Mouse (Mus musculus): Measurements from ENCODE around the gene Vps13d. TPM values are rescaled to one million over a fixed set of nuclear protein-coding genes. Genes with fewer than 3 reads are reported as not detected.

The Vps13d gene
- polyA plus RNA-seq, 1 experiment from 2014 or later, result 3.5 TPM

DNA sequence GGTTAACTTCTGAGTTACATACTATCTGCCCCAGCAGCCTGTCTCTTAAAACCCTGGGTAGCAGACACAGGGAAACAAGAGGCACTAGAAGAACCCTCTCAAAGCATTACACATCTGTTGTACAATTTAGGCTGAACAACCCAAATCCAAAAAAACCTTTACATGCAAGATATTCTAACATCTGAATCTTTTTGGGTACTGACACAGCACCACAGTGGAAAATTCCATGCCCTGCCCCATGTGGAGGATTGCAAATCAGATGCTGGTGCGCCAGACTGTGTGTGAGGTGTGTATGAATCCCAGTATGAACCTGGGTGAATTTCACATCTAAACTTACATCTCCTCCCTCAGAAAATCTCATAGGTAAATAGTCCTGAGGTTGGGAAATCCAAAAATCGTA is 174.4 kb downstream of the Vps13d start:
- H3K27ac ChIP-seq, result no peak overlapping the region
- 88% methylated on average over 2 of the region's 2 CpGs for WGBS (ENCODE audit: insufficient replicate concordance)

DNA sequence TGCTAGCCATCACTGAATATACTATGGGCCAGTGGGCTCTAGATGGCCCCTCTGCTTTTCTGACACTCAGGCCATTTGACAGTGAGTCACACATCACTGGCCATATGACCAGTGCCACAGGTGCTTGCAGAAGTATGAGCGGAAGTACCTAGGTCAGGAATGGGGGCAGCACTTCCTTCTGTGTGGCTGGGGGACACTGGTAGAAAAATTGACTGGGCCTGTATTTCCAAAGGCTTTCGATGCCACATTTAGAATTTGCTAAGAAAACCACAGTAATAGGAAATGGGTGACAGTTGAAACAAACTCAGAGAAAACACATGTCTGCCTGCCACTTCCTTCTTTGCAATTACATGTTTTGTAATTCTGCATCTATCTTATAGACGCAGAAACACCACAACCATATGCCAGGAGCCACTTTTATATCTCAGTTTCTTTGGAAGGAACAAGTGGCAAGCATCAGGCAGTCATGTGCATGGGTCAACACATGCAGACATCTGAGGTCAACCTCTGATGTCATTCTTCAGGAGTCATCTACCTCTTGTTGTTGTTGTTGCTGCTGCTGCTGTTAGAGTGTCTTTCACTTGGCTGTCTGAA is 175.6 kb downstream of the Vps13d start:
- Histone ChIP-seq H3K36me3 (peaks cover 44% of the 10 kb centered on the region), H3K4me1 (peaks cover 37% of the 10 kb centered on the region), H3K27me3 (replicated peaks) (no peaks in the 10 kb centered on the region), H3K9me3 (replicated peaks) (no peaks in the 10 kb centered on the region), H3K27ac (0 out of 2 replicates have a peak overlapping the region, but pooled peaks have one; percentile 2), H3K4me3 (no peak overlapping the region), H3K9ac (no peak overlapping the region), H3K4me2 (no peak overlapping the region)
- no peak for ATAC-seq
- 52% methylated on average over 3 of the region's 3 CpGs for WGBS (ENCODE audit: insufficient replicate concordance)

More for the DNA sequence above, 174.4 kb downstream of the Vps13d start:
- H3K9ac ChIP-seq, result no peak overlapping the region
- no peaks in the 10 kb centered on the region for H3K27me3 ChIP-seq (replicated peaks)
- H3K4me1 ChIP-seq, result peaks cover 43% of the 10 kb centered on the region
- peaks cover 33% of the 10 kb centered on the region for H3K36me3 ChIP-seq
- H3K4me3 ChIP-seq, result no peak overlapping the region
- H3K9me3 ChIP-seq (replicated peaks), result no peaks in the 10 kb centered on the region
- no peak for ATAC-seq
- H3K4me2 ChIP-seq, result no peak overlapping the region

DNA sequence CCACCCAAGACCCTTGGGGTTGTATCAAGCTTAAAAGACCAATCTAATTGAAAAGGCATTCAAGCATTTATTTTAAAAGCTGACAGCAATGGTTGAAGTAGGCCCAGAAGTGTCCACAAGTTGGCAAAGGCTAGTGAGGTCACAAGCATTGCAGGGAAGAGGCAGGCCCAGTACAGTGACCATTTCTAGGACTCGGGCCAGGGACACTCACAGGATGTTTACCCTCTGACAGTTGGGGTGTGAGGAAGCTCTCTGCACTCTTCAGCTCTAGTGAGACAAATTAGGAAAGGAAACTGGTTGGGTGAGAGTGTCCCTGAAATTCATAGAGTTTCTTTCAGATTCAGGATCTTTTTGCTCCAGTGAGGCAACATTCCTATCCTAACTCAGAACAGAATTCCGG is 177.1 kb downstream of the Vps13d start:
- peaks cover 23% of the 10 kb centered on the region for H3K4me1 ChIP-seq
- 66% methylated on average over 2 of the region's 2 CpGs for WGBS (ENCODE audit: insufficient replicate concordance)
- 0 out of 2 replicates have a peak overlapping the region, but pooled peaks have one; percentile 18 for H3K27ac ChIP-seq

DNA sequence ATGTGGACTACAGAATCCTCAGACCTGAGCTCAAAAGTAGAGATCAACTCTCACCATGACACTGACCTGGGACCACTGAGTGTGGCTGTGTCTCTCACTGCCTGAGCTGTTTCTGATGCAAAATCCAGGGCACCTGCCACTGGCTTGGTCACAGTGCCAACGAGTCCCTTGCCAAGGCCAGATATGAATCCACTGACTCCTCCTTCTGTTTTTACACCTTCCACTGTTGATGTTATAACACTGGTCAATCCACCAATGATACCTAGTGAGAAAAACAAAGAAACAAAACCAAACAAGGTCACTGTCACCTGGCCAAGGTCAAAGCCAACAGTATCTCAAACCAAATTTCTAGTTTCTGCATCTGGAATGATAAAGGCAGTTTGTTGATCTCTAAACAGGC is 178.1 kb downstream of the Vps13d start:
- H3K4me3 ChIP-seq, result no peak overlapping the region
- no peaks in the 10 kb centered on the region for H3K27me3 ChIP-seq (replicated peaks)
- peaks cover 54% of the 10 kb centered on the region for H3K36me3 ChIP-seq
- WGBS (ENCODE audit: insufficient replicate concordance), result 85% methylated on average over 1 of the region's 1 CpGs
- H3K9ac ChIP-seq, result no peak overlapping the region
- no peak overlapping the region for H3K4me2 ChIP-seq
- peaks cover 13% of the 10 kb centered on the region; the same call in 1 of the 2 replicates for H3K4me1 ChIP-seq
- H3K27ac ChIP-seq, result no peak overlapping the region
- no peaks in the 10 kb centered on the region for H3K9me3 ChIP-seq (replicated peaks)
- no peak for ATAC-seq

More for the DNA sequence above, 177.1 kb downstream of the Vps13d start:
- no peak overlapping the region for H3K4me2 ChIP-seq
- no peak overlapping the region for H3K9ac ChIP-seq
- H3K4me3 ChIP-seq, result no peak overlapping the region
- peaks cover 50% of the 10 kb centered on the region for H3K36me3 ChIP-seq
- H3K27me3 ChIP-seq (replicated peaks), result no peaks in the 10 kb centered on the region
- no peak for ATAC-seq
- H3K9me3 ChIP-seq (replicated peaks), result no peaks in the 10 kb centered on the region

DNA sequence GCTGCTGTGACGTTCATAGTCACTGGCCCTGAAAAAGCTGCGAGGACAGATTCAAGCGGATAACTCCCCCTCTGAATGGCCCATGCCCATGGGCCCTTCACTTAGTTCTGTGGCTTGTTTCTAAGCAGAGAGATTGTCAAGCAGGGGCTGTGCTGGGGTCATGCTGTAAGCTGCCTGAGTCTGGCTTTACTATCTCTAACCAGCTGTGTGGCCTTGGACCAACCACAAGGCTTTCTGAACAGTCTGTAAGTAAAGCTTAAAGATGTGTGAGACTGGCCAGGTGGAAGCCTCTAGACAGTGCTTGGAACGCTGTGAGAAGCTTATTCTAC is 180.2 kb downstream of the Vps13d start:
- ATAC-seq, result no peak
- no peak overlapping the region for H3K27ac ChIP-seq
- no peak overlapping the region for H3K9ac ChIP-seq
- no peak overlapping the region for H3K4me3 ChIP-seq
- WGBS (ENCODE audit: insufficient replicate concordance), result 86% methylated on average over 4 of the region's 4 CpGs
- no peaks in the 10 kb centered on the region for H3K9me3 ChIP-seq (replicated peaks)
- peaks cover 50% of the 10 kb centered on the region for H3K36me3 ChIP-seq
- H3K27me3 ChIP-seq (replicated peaks), result no peaks in the 10 kb centered on the region
- H3K4me2 ChIP-seq, result no peak overlapping the region
- H3K4me1 ChIP-seq, result peaks cover 11% of the 10 kb centered on the region; the same call in 1 of the 2 replicates

DNA sequence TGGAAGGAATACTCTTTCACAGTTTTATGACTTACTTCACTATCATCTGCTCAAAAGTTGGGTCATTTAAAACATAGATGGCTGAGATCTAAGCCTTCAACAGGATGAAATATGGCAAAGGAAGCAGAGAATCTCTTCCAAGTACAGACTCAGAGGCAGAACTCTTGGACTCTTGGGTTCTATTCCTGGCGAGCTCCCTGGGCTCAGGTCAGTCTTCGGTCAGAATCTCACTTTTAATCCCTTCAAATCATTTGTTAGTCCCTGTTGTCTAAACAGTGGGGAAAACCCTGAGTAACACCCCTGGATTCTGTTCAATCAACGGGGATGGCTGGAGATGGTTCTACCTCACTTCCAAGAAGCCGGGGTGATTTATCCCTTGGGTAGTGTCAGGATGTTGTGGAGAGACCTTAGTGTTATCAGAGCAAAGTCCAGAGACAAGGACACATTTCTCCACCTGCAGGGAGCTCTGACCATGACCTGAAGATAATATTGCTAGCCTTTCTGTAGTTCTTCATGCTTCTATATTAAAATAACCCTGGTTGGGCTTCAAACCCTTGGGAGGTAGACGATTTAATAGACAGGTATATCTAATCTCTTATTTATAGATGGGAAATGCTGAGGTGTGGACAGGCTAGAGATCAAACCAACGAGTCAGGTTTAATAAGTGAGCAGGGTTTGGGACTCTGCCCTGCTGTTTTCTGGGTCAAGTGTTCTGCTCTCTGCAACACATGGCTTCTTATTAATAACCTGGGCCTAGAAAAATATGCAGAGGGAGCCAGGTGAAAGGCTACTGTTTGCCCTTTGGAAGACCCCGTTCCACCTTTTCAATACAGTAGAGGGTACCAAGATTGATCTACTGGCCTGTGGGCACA is 180.8 kb downstream of the Vps13d start:
- no peaks in the 10 kb centered on the region for H3K9me3 ChIP-seq (replicated peaks)
- peaks cover 15% of the 10 kb centered on the region; the same call in 1 of the 2 replicates for H3K4me1 ChIP-seq
- 77% methylated on average over 7 of the region's 7 CpGs for WGBS (ENCODE audit: insufficient replicate concordance)
- no peak overlapping the region for H3K4me2 ChIP-seq
- H3K36me3 ChIP-seq, result peaks cover 46% of the 10 kb centered on the region
- H3K27me3 ChIP-seq (replicated peaks), result no peaks in the 10 kb centered on the region
- H3K27ac ChIP-seq, result no peak overlapping the region
- ATAC-seq, result no peak
- no peak overlapping the region for H3K4me3 ChIP-seq
- H3K9ac ChIP-seq, result no peak overlapping the region

DNA sequence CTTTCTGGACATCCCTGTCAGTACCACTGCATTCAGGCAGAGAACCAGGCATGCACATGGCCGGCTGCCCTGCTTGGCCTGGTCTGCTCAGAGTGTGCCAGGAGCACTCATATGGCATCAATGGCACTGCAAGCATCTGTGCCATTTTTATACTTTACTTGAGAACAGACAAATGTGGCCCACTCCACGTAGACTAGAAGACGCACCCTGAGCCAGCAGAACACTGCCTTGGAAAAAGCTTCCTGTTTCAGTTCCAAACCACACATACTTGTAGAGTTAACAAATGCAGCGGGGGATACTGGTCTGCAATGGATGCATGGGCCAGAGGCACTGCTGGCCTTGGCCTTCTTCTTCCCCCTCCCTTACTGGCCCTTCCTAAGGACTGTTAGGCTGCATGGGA is 181.6 kb downstream of the Vps13d start:
- 74% methylated on average over 4 of the region's 4 CpGs for WGBS (ENCODE audit: insufficient replicate concordance)
- Histone ChIP-seq H3K4me3 (no peak overlapping the region), H3K27ac (peak overlapping the region; percentile 23), H3K4me1 (peaks cover 13% of the 10 kb centered on the region; the same call in 1 of the 2 replicates), H3K36me3 (peaks cover 41% of the 10 kb centered on the region), H3K9ac (no peak overlapping the region), H3K9me3 (replicated peaks) (no peaks in the 10 kb centered on the region), H3K4me2 (no peak overlapping the region), H3K27me3 (replicated peaks) (no peaks in the 10 kb centered on the region)
- no peak for ATAC-seq

DNA sequence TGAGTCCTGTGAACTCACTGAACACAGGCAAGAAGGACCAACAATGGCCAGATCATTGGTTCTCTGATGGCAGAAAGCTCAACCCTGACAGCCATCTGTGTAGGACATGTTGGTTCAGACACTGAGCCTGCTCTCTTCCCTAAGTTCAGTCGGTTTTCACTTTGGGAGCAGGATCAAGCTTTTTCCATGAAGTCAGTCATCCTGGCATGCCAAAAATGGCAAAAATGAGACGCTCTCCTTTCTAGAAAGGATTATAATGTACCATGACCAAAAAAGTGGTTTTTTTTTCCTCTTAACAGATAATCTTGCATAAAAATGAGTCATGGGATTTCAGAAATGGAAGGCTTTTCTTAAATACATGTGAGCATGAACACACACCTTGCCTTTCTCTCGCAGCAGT is 183.6 kb downstream of the Vps13d start:
- Histone ChIP-seq H3K4me2 (no peak overlapping the region), H3K27ac (no peak overlapping the region), H3K4me1 (peaks cover 11% of the 10 kb centered on the region; the same call in 1 of the 2 replicates), H3K36me3 (peaks cover 31% of the 10 kb centered on the region), H3K4me3 (no peak overlapping the region), H3K27me3 (replicated peaks) (no peaks in the 10 kb centered on the region), H3K9ac (no peak overlapping the region), H3K9me3 (replicated peaks) (no peaks in the 10 kb centered on the region)
- 81% methylated on average over 3 of the region's 3 CpGs for WGBS (ENCODE audit: insufficient replicate concordance)
- no peak for ATAC-seq

DNA sequence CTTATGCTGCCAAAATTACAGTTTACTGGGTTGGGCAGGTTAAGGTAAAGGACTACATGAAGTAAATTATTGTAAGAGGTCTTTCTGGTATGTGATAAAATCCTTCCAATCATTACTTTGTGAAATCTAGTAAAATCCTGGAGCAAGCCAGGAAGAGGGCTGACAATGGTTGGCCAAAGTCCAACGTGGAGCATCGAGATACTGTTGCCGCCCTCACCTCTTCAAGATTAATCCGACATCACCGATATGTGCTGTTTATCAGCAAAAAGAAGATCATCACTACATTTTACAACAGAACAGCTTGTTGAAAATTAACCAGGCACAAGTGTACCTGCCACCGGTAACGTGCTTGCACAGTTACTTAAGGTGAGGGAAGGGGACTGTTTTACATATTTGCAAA is 184.9 kb downstream of the Vps13d start:
- Histone ChIP-seq H3K9ac (no peak overlapping the region), H3K27ac (no peak overlapping the region), H3K4me2 (no peak overlapping the region), H3K4me3 (no peak overlapping the region), H3K9me3 (replicated peaks) (no peaks in the 10 kb centered on the region), H3K36me3 (peaks cover 23% of the 10 kb centered on the region), H3K27me3 (replicated peaks) (no peaks in the 10 kb centered on the region), H3K4me1 (peaks cover 11% of the 10 kb centered on the region; the same call in 1 of the 2 replicates)
- 79% methylated on average over 7 of the region's 7 CpGs for WGBS (ENCODE audit: insufficient replicate concordance)
- no peak for ATAC-seq

DNA sequence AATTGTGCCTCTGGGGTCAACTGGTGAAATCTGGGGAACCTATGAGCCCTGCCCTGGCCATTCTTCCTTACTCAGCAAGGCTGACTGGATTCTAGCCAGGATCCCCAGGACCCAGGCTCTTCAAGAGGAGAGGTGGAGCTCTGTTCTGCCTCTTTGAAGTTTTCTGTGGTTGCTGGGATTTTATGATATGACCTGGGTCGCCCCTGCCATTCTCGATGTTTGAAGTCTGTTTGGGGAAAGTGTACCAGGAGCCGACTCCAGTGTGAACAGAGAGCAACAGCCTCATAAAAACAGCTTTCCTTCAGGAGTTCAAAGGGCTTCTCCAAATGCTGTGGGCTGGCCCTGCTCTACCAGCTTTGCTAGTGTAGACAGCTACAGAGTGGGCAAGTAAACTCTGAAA is 185.4 kb downstream of the Vps13d start:
- 50% methylated on average over 3 of the region's 3 CpGs for WGBS (ENCODE audit: insufficient replicate concordance)
- Histone ChIP-seq H3K4me2 (no peak overlapping the region), H3K4me3 (no peak overlapping the region), H3K27ac (no peak overlapping the region), H3K36me3 (peaks cover 18% of the 10 kb centered on the region), H3K9me3 (replicated peaks) (no peaks in the 10 kb centered on the region), H3K27me3 (replicated peaks) (no peaks in the 10 kb centered on the region), H3K9ac (no peak overlapping the region), H3K4me1 (peaks cover 8% of the 10 kb centered on the region; the same call in 1 of the 2 replicates)
- ATAC-seq, result no peak

DNA sequence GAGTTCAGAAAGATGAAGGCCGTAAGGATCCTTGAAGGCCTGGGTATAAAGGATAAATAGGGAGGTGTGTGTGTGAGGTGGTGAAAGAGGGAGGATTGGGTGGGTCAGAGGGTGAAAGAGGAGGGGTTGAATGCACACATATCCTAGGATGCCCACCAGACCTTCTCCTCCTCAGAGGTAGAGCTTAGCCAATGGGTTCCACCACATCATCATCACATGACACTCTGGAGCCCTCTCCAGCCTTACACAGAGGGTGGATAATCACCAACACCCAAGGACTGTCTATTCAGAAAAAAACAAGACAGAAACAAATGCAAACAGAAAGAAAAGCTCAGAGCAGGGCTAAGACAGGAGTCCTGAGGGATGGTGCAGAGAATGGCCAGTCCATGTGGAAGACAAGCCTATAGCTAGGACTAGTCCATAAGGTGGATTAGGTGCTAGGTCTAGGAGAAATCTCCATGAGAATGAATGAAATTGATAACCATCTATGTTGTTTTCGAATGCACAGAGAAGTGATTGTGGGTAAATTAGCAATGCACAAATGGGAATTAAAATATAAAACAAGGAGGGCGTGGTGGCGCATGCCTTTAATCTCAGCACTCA is 188.8 kb downstream of the Vps13d start:
- 0 out of 2 replicates have a peak, but pooled peaks cover 6% of the 10 kb centered on the region for H3K4me1 ChIP-seq
- 80% methylated on average over 4 of the region's 4 CpGs for WGBS (ENCODE audit: insufficient replicate concordance)
- H3K27me3 ChIP-seq (replicated peaks), result no peaks in the 10 kb centered on the region
- no peak overlapping the region for H3K4me2 ChIP-seq
- no peak overlapping the region for H3K27ac ChIP-seq
- H3K36me3 ChIP-seq, result 0 out of 2 replicates have a peak, but pooled peaks cover 7% of the 10 kb centered on the region
- H3K9ac ChIP-seq, result no peak overlapping the region
- no peak overlapping the region for H3K4me3 ChIP-seq
- no peaks in the 10 kb centered on the region for H3K9me3 ChIP-seq (replicated peaks)
- peak; percentile 17; the same call in 1 of the 2 replicates for ATAC-seq

DNA sequence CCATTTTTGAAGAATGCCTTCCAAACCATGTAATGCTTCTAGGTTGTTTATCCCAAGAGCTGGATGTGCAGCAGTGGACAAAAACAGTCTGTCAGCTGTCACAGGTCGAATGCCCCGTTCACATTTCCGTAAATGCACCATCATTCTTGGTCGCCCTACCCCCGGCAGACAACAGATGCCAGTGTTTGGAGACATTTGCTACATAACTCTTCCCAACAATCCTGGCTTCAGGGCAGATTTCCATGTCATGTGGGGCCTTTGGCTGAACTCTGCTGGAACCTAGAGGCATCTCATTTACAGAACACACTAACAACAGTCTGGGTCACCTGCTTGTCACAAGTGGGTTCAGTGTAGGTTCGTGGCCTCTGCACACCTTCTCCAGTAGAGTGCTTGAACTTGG is 190.6 kb downstream of the Vps13d start:
- Histone ChIP-seq H3K4me1 (peaks cover 17% of the 10 kb centered on the region), H3K4me2 (no peak overlapping the region), H3K9ac (no peak overlapping the region), H3K27ac (no peak overlapping the region), H3K4me3 (no peak overlapping the region), H3K27me3 (replicated peaks) (no peaks in the 10 kb centered on the region), H3K9me3 (replicated peaks) (no peaks in the 10 kb centered on the region), H3K36me3 (0 out of 2 replicates have a peak, but pooled peaks cover 7% of the 10 kb centered on the region)
- 78% methylated on average over 6 of the region's 6 CpGs for WGBS (ENCODE audit: insufficient replicate concordance)
- no peak for ATAC-seq
